Mouse (Mus musculus): ENCODE data around the gene Pla2g1b.

Pla2g1b gene

DNA sequence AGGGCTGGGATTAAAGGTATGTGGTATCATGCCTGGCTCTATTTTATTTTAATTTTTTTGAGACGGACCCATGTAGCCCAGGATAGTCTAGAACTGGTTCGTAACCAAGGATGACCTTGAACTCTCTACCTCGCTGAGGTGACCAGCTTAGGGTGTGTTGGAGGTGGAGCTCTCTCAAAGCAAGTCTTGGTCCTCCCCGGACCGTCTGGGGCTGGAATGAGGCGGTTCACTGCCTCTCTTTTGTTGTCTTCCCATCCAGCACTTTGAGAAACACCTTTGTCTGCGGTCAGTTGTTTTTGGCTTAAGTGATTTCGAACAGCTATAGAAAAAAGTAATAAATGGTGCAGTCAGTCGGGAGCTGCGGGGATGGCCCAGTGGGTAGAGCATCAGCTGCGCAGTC is 21.9 kb upstream of the Pla2g1b start:
- no peak for DNase-seq (ENCODE audit: low spot score in 2 of 2)

GRCm38 (mm10) chr5:115447108-115447507 is 19.0 kb upstream of the Pla2g1b start:
- no peak for DNase-seq (ENCODE audit: low spot score in 2 of 2)

DNA sequence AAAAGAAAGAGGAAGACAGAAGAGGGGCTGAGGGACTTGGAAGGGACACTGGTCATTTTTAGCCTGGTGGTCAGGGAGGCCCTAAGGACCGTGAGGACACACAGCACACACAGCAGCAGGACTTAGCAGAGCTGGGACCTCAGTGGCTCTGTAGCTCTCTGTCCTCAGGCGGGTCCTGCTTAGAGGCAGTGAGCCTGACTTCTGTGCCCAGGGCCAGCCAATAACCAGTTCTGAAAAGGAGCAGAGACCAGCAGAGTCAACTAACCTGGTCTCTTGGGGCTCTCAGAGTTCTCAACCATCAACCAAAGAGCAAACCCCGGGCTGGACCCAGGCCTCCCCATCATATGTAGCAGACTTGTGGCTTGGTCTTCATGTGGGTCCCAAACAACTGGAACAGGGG is 16.8 kb upstream of the Pla2g1b start:
- no peak for DNase-seq (ENCODE audit: low spot score in 2 of 2)

DNA sequence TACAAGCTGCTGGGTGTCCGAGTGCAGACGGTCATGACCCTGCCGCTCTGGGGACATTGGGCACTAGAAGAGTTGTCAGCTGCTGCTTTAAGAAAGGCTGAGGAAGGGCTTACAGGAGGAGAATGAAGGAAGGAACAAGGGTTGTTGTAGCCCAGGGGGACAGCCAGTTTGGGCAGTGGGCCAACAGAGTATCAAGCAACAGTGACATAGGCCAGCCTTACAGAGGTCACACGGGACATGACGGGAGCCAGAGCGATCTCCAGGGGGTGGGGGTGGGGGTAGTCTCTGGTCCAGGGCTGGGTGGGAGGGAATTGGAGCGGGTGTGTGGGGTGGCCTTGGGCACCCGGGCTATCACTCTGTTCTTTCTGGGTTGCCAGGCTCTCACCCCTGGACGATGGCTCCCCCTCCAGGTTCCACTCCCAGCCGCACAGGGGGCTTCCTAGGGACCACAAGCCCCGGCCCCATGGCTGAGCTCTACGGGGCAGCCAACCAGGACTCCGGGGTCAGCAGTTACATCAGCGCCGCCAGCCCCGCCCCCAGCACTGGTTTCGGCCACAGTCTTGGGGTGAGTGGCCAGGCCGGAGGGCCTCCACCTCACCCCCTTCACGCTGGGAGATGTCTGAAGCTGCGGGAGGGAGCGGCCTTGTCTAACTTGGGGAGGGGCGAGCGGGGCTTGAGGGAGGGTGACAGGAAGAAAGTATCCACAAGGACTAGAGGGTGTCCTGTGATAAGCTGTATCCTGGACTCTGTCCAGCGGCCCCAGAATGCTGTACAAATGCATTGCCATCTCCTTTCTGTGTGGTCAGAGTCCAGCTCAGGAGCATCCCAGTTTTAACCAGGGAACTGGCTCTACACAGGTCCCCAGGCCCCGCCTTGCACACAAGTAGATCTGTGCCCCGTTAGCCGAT is 15.4 kb upstream of the Pla2g1b start:
- DNase-seq (ENCODE audit: low spot score in 2 of 2) = no peak

DNA sequence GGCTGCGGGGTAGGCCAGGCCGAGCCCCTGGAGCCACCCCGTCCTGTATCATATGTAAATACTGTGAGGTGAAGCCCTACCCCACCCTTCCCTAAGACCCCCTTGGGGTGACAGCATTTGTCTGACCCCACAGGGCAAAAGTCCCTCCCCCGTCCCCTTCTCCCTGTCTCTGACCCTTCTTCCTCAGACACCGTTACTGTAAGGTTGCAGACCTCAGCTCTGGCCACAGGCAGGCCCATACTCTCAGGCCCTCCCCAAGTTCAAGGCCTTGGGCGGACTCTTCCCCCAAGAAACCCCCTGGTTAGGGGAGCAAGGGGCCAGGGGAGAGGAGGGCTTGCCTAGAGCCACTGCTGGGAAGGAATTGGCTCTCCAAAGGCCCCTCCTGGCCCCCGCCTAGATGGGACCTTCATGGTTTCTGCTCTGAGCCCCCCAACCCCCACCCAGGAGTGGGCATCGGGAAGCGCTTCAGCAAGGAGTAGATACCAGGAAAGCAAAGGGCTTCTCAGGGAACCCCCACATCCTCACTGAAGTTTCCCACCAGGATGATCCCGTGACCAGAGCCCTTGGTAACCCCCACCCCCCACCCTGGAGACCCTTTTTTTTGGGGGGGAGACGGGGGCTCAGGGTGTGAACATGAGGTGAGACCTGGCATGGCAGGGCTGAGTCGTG is 11.5 kb upstream of the Pla2g1b start:
- DNase-seq (ENCODE audit: low spot score in 2 of 2) = no peak

- no peak for DNase-seq (ENCODE audit: low spot score in 2 of 2)
Observed at GRCm38 (mm10) chr5:115455838-115456237, 10.2 kb upstream of the Pla2g1b start.

DNA sequence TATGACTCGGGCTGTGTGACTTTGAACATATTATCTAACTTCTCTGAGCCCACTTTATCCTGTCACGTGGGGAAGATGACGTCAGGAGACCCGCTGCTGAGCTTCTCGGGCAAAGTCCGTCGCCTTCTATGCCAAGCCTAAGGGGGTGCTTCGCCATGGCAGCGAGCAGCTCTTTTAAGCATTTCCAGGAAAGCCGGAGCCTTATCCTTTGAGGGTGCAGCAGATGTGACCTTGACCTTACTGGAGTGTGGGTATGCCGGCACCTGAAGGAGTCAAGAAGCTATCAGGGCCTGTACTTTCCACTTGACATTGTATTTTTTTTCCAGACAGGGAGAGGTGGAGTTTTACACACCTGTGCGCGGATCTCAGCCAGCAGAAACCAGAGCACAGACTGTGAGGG is 7.1 kb upstream of the Pla2g1b start:
- DNase-seq (ENCODE audit: low spot score in 2 of 2) = no peak

DNA sequence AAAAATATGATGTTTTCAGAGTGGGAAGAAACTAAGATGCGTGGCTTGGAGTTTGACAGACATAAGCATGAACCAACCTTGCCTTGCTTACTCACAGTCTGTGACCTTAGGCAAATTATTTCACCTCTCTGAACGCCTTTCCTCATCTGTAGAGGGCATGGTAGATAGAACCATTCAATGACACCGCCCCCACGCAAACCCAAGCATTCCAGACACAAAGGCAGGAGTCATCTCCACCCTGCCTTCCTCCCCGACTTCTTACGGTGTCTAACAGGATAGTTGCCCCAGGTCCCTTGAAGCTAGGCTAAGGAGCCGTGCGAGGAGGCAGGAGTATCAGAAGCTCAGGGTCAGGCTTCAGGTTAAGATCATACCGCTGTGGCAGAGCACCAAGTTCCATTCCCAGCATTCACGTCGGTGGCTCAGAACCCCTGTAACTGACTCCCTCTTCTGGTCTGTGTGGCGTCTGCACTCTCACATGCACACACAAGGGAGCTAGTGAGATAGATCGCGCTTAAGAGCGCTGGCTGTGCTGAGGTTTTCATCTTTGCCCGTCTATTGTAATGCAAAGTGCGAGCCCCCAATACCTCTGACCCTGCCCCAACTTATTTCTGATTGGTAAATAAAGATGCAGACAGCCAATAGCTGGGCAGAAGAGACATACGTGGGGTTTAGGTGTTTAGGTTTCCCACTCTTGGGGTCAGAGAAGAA is 1.5 kb upstream of the Pla2g1b start:
- DNase-seq (ENCODE audit: low spot score in 2 of 2) = no peak

GRCm38 (mm10) chr5:115469791-115470190 is 3.7 kb downstream of the Pla2g1b start:
- no peak for DNase-seq (ENCODE audit: low spot score in 2 of 2)

GRCm38 (mm10) chr5:115470766-115471531 is 4.9 kb downstream of the Pla2g1b start:
- DNase-seq (ENCODE audit: low spot score in 2 of 2) = no peak

DNA sequence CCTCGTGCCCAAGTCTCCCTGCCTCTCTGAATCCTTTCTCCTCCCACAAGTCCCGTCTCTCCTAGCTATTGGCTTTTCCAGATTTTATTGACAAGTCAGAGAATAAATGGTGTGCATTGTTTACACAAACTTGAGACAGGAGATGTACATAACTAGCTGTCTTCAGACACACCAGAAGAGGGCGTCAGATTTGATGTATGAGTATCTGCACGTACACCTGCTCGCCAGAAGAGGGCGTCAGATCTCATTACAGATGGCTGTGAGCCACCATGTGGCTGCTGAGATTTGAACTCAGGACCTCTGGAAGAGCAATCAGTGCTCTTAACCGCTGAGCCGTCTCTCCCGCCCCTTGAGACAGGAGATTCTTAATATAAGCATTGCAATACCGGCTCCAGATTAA is 7.1 kb downstream of the Pla2g1b start:
- no peak for DNase-seq (ENCODE audit: low spot score in 2 of 2)

DNA sequence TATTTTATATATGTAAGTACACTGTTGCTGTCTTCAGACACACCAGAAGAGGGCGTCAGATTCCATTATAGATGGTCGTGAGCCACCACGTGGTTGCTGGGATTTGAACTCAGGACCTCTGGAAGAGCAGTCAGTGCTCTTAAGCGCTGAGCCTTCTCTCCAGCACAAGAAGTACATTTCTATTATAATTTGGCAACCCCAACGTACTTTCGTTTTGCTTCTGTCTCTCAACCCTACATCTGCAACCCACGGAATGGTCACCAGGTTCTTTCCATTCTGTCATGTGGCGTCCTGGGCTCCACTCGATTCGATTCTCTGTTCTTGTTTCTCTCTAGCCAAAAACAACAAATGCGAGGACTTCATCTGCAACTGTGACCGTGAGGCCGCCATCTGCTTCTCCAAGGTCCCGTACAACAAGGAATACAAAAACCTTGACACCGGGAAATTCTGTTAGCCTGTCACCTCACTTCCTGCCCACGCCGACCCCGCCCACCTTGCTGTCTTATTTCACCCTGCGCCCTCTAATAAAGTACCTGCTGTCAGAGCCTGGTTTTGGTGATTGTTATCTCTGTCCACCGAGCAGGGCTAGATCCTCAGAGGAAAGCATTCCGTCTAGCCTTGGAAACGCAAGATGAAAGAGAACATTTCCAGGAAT is 8.2 kb downstream of the Pla2g1b start:
- no peak for DNase-seq (ENCODE audit: low spot score in 2 of 2)

DNA sequence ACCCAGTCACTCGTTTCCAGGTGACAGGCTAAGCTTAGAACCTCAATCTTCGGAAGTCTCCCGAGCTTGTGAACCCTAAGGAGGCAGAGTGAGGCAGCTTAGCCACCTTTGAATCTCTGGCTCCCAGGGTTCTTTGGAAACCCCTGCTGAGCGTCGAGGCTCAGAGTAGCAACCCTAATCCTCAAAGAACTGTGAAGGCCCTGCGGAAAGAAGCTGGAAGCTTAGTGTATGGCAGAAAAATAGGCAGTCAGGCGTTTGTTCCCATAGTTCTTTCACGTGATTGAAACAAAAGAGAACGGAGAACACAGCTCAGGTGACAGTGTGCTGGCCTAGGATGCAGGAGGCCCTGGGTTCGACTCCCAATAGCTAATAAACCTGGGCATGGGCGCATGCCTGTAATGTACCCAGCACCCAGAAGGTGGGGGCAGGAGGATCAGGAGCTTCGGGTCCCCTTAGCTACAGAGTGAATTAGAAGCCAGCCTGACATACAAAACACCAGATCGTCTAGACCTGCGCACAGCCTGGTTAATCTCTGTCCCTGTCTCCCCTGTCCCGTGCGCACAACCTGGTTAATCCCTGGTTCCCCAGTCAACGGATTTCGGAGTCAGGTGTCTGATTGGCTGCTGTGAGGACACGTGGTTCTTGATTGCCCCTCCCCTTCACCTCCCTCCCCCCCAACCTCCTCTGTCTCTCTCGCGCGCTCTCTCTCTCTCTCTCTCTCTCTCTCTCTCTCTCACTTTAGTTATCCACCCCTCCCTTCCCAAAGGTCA is 9.5 kb downstream of the Pla2g1b start:
- DNase-seq (ENCODE audit: low spot score in 2 of 2) = no peak

DNA sequence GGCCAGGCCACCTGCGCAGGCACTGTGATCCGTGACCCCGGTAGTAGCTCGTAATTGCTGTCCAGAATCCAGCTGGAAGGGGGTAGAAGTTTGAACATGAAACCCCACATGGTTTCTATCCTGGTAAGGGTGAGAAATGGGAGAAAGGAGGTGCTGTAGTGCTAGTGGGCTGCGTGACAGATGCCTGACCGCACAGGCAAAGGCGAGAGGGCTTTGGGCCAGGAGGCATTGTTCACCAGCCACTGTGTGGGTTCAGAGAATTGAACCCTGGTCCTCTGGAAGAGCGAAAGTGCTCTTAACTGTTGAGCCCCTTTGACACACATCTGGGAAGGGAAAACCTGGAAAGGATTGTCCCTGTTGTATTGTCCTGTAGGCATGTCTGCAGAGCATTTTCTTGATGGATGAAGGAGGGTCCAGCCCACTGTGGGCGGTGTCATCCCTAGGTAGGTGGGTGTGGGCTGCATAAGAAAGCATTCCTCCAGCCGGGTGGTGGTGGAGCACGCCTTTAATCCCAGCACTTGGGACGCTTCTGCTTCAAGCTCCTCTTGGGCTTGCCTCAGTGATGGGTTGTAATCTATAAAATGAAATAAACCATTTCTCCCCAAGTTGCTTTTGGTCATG is 10.2 kb downstream of the Pla2g1b start:
- DNase-seq (ENCODE audit: low spot score in 2 of 2) = no peak

- DNase-seq (ENCODE audit: low spot score in 2 of 2) = no peak
Observed at GRCm38 (mm10) chr5:115479561-115479960, 13.5 kb downstream of the Pla2g1b start.

GRCm38 (mm10) chr5:115480101-115480500 is 14.0 kb downstream of the Pla2g1b start:
- no peak for DNase-seq (ENCODE audit: low spot score in 2 of 2)

GRCm38 (mm10) chr5:115482390-115483265 is 16.6 kb downstream of the Pla2g1b start:
- no peak for DNase-seq (ENCODE audit: low spot score in 2 of 2)

DNA sequence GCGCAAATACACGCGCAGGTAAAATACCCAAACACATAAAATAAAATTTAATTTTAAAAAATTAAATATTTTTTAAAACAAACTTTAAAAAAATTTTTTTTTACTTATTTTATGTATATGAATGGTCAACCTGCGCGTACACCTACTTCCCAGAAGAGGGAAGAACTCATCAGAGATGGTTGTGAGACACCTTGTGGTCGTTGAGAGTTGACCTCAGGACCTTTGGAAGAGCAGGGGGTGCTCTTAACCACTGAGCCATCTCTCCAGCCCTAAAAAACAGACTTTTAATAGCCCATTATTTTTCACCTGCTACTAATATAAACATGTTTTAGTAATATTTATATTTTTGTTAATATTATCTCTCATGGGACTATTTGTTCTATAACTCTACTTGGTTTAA is 17.3 kb downstream of the Pla2g1b start:
- no peak for DNase-seq (ENCODE audit: low spot score in 2 of 2)
